Mouse (Mus musculus): Measurements from ENCODE around the gene Rftn1.

DNA sequence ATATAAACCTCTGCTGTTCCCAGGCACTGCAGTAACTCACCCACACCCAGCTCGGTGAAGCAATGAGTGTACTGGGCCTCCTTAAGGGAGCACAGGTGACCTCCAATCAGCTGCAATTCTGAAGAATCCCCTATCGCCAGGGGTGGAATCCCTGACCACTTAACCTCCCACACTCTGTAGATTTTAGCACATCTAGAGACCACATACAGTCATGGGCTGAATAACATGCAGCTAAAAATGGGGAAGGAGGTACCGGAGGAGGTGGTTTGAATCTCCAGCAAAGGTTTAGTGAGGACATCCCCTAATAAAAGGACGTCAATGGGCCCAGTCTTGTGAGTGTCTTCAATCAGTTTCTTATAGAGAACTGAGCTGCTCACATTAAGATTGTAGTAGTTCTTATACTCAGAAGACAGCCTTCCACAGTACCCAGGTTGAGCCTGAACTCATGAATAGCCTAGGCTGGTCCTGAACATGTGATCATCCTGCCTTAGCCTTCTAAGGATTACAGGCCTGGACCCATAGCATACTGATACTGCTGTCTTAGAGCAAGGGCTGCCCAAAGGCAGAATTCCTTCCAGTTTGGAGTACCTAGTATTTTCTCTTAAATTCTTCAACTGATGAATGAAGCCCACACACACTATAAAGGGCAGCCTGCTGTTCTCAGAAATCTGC, 9.4 kb downstream of the Rftn1 start:
- TF ChIP-seq CTCF (IDR thresholded peaks at IDR 0.05; ENCODE audit: low read depth, low read length) (no peak), POLR2A (IDR thresholded peaks at IDR 0.05; ENCODE audit: insufficient read depth, low read length) (no peak), EP300 (IDR thresholded peaks at IDR 0.05; ENCODE audit: insufficient read depth, low read depth, low read length) (no peak)
